Mouse (Mus musculus) kidney, postnatal 0 days (tissue): ENCODE results near the gene 4930544D05Rik. TPM values are rescaled to one million over a fixed set of nuclear protein-coding genes. Genes with fewer than 3 reads are reported as not detected.
A peak's percentile ranks its signal among the peaks of the same experiment; 100 is the strongest.
"Not testable (repeated sequence)": the region's sequence is repeated elsewhere in the genome, so short reads cannot be mapped to it uniquely, and the experiment has no call there.

Source experiments
- ATAC-seq: fragments of 200-750 bp; cut with Nextera tagmentation; replicated peaks from 2 replicates; pipeline ENCODE4 v1.8.0; 2017; ENCODE audit warnings: low read depth, moderate number of reproducible peaks, moderate TSS enrichment, moderate library complexity; ENCODE audit not compliant: low FRiP score
- DNase-seq: peaks from one replicate; pipeline ENCODE4 v3.0.0-alpha.2; 2016; ENCODE audit warnings: low spot score
- H3K27ac ChIP-seq: fragments of 300-500 bp; sonication (generic); 2 replicates; pipeline ENCODE4 v1.5.1; 2014; ENCODE audit warnings: mild to moderate bottlenecking
- H3K27me3 ChIP-seq: fragments of 300-500 bp; sonication (generic); 2 replicates; pipeline ENCODE4 v1.6.1; 2014; ENCODE audit warnings: low read length, mixed read lengths; ENCODE audit not compliant: insufficient read depth
- H3K36me3 ChIP-seq: fragments of 300-500 bp; sonication (generic); 2 replicates; pipeline ENCODE4 v1.6.1; 2014; ENCODE audit warnings: low read length, mixed read lengths; ENCODE audit not compliant: insufficient read depth
- H3K4me1 ChIP-seq: fragments of 300-500 bp; sonication (generic); replicated peaks from 2 replicates; pipeline ENCODE4 v1.6.1; 2014; ENCODE audit warnings: antibody characterized with exemption, low read length, mixed read lengths; ENCODE audit not compliant: insufficient read depth
- H3K4me2 ChIP-seq: fragments of 300-500 bp; sonication (generic); 2 replicates; pipeline ENCODE4 v1.6.1; 2014; ENCODE audit warnings: mild to moderate bottlenecking, low read length, moderate library complexity, mixed read lengths
- H3K4me3 ChIP-seq: fragments of 300-500 bp; sonication (generic); replicated peaks from 2 replicates; pipeline ENCODE4 v1.5.1; 2014; ENCODE audit warnings: low read depth, low read length
- H3K9ac ChIP-seq: fragments of 300-500 bp; sonication (generic); 2 replicates; pipeline ENCODE4 v1.6.1; 2014; ENCODE audit warnings: low read depth, low read length
- H3K9me3 ChIP-seq: fragments of 300-500 bp; sonication (generic); replicated peaks from 2 replicates; pipeline ENCODE4 v1.6.1; 2016; ENCODE audit warnings: low read length, inconsistent platforms, mixed read lengths
- CTCF ChIP-seq: IDR thresholded peaks from 2 replicates; pipeline ENCODE4 v1.5.1; 2016; ENCODE audit warnings: antibody characterized with exemption, low read depth, mild to moderate bottlenecking, moderate library complexity
- WGBS: fragments of 180-500 bp; shearing (Covaris S2); extraction: QIAGEN DNeasy Blood & Tissue Kit; methylation state at CpG from one replicate; pipeline ENCODE4 v1.1.7; 2014; 5-methylcytosine and 5-hydroxymethylcytosine counted together
- polyA plus RNA-seq: library from polyadenylated mRNA; unstranded; fragments of >200 nt; fragmentation: Nextera tagmentation; extraction: Ambion mirVana; gene quantifications from 2 replicates; pipeline ENCODE4 v1.2.1, GENCODE M21; 2015

Gene 4930544D05Rik
- not detected in 2 replicates for polyA plus RNA-seq

GRCm38 (mm10) chr11:70615516-70616093, at the start of gene 4930544D05Rik:
Gene 4930544D05Rik, plus strand, starts transcription at chr11:70615848.
- WGBS: 19% methylated on average over 21 of the region's 21 CpGs
- Histone ChIP-seq H3K4me2 (peak within 1 kb of the TSS; percentile 68), H3K4me3 (peak within 1 kb of the TSS; percentile 35), H3K27ac (peak within 1 kb of the TSS; percentile 54; the same call in 1 of the 2 replicates), H3K9ac (peak within 1 kb of the TSS; percentile 55), H3K27me3 (no peaks in the 10 kb centered on the region), H3K36me3 (peaks cover 21% of the 10 kb centered on the region; the same call in 1 of the 2 replicates), H3K4me1 (peaks cover 12% of the 10 kb centered on the region; the same call in 1 of the 2 replicates), H3K9me3 (no peaks in the 10 kb centered on the region)
- TF ChIP-seq CTCF: no peak
- no peak for ATAC-seq
- DNase-seq: no peak

GRCm38 (mm10) chr11:70566586-70566985, 49.1 kb upstream of the 4930544D05Rik start:
- no peaks in the 10 kb centered on the region for H3K27me3 ChIP-seq
- no peak for DNase-seq
- no peak overlapping the region for H3K27ac ChIP-seq
- no peak for TF ChIP-seq CTCF
- H3K4me3 ChIP-seq: no peak overlapping the region
- no peaks in the 10 kb centered on the region for H3K9me3 ChIP-seq
- no peak overlapping the region for H3K9ac ChIP-seq
- ATAC-seq: no peak
- 37% methylated on average over 7 of the region's 7 CpGs for WGBS
- peaks cover 17% of the 10 kb centered on the region; the same call in 1 of the 2 replicates for H3K4me1 ChIP-seq
- H3K36me3 ChIP-seq: no peaks in the 10 kb centered on the region
- H3K4me2 ChIP-seq: no peak overlapping the region

GRCm38 (mm10) chr11:70570614-70571013, 45.0 kb upstream of the 4930544D05Rik start:
- ATAC-seq, H3K36me3 ChIP-seq, H3K27ac ChIP-seq, H3K9ac ChIP-seq, H3K27me3 ChIP-seq, H3K4me3 ChIP-seq, H3K9me3 ChIP-seq, H3K4me2 ChIP-seq, DNase-seq: not testable (repeated sequence)
- WGBS: 91% methylated on average over 1 of the region's 1 CpGs
- peaks cover 20% of the 10 kb centered on the region for H3K4me1 ChIP-seq

GRCm38 (mm10) chr11:70571641-70572040, 44.0 kb upstream of the 4930544D05Rik start:
- Histone ChIP-seq H3K9me3 (no peaks in the 10 kb centered on the region), H3K4me2 (no peak overlapping the region), H3K27ac (peak overlapping the region; percentile 57; the same call in 1 of the 2 replicates), H3K27me3 (no peaks in the 10 kb centered on the region), H3K4me3 (no peak overlapping the region), H3K9ac (no peak overlapping the region), H3K36me3 (no peaks in the 10 kb centered on the region), H3K4me1 (peaks cover 23% of the 10 kb centered on the region)
- no peak for TF ChIP-seq CTCF
- DNase-seq (no peak), ATAC-seq (no peak)
- WGBS: 83% methylated on average over 1 of the region's 1 CpGs

GRCm38 (mm10) chr11:70572348-70572902, 43.2 kb upstream of the 4930544D05Rik start:
- Histone ChIP-seq H3K27ac (peak overlapping the region; percentile 57), H3K27me3 (no peaks in the 10 kb centered on the region), H3K4me1 (peaks cover 22% of the 10 kb centered on the region), H3K9me3 (no peaks in the 10 kb centered on the region), H3K9ac (no peak overlapping the region), H3K4me3 (no peak overlapping the region), H3K4me2 (no peak overlapping the region), H3K36me3 (no peaks in the 10 kb centered on the region)
- 15% methylated on average over 5 of the region's 5 CpGs for WGBS
- ATAC-seq (no peak; the same call in 1 of the 2 replicates), DNase-seq (peak; percentile 68)
- TF ChIP-seq CTCF: no peak

GRCm38 (mm10) chr11:70573872-70574271, 41.8 kb upstream of the 4930544D05Rik start:
- Histone ChIP-seq H3K4me1 (peaks cover 23% of the 10 kb centered on the region), H3K27ac (no peak overlapping the region), H3K4me2 (no peak overlapping the region), H3K4me3 (no peak overlapping the region), H3K27me3 (no peaks in the 10 kb centered on the region), H3K36me3 (no peaks in the 10 kb centered on the region), H3K9me3 (no peaks in the 10 kb centered on the region), H3K9ac (no peak overlapping the region)
- no peak for TF ChIP-seq CTCF
- 65% methylated on average over 6 of the region's 6 CpGs for whole genome bisulfite sequencing
- DNase-seq (no peak), ATAC-seq (no peak)
